Mouse (Mus musculus): ENCODE measurements around the gene Gngt2. TPM values are rescaled to one million over a fixed set of nuclear protein-coding genes. Genes with fewer than 3 reads are reported as not detected.

Gngt2 gene
- polyA plus RNA-seq, 1 experiment = 9.4 TPM

DNA sequence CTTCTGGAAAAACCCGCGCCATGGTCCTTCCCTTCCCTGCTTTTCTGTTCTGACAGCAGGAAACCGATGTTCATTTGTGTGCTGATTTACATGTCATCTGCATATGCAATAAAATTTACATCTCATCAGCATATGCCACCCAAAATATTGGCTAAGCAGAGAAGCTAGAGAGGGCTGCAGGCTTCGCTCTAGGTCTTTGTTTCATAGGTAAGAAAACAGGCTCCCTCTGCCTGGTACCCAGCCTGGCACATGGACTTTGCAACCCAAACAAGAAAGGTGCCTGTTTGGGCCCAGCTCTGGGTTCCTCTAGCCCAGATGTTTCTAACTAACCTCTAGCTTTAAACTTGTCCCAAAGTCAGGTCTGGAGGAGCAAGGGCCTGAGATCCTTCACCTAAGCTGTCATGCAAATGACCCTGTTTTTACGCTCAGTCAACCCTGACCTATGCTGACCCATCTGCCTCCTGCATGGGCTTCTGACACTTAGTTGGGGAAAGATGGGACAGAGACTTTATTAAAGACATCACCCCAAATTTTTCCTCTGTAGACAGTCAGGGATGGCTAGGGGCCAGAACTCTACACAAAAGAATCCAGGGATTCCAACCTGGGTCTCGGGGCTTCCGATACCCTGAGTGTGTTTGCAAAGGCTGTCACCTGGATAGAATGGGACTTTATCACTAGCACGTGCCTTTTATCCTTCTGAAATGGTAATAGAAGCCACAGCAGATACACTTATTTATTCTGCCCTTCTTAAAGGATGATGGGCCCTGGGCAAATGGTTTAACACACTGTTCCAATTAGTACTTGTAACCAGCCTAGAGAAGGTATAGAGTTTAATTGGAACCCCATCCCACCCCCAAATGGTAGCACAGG lies 2.2 kb downstream of the Gngt2 start:
- DNase-seq (ENCODE audit: extremely low spot score in 1 of 2, low spot score in 1 of 2) = no peak

DNA sequence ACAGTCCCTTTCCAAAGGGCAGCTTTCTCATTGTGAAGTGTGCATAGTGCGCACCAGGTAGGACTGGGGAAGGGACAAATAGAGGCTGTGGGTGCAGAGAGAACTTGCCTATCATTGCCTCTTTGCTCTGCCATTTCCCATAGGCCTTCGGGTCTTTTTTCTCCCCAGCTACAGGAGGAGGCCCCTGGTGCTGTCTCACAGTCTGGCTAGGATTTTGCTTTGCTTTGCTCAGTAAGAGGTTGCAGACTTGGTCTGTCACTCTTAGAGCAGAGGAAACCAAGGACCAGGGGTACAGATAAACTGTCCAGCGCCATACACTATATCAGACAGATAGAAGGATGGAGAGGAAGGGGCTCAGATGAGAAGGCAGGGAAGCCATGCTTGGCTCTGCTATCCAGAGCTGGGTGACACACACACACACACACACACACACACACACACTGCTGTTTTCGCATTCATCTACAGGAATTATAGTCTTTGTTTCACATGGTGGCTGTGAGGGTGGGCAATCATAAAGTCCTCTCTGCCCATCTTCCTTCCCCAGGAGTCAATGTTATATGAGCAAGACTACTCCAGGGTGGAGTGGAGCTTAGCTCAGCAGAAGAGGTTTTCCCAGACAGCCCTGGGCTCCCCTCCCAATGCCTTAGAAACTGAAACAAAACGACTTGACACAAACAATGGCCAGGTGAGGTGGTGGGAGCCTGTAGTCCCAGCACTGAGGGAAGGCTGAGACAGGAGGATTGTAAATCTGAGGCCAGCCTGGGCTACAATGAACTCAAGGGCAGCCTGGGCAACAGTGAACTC lies 3.9 kb downstream of the Gngt2 start:
- DNase-seq (ENCODE audit: extremely low spot score in 1 of 2, low spot score in 1 of 2) = no peak

- no peak for DNase-seq (ENCODE audit: extremely low spot score in 1 of 2, low spot score in 1 of 2)
Observed at GRCm38 (mm10) chr11:95841498-95841830, 4.4 kb downstream of the Gngt2 start.

- no peak for DNase-seq (ENCODE audit: extremely low spot score in 1 of 2, low spot score in 1 of 2)
Observed at GRCm38 (mm10) chr11:95842074-95842681, 5.2 kb downstream of the Gngt2 start, which contains the start of gene Abi3. Abi3 (minus strand) TSS chr11:95842476.

- no peak for DNase-seq (ENCODE audit: extremely low spot score in 1 of 2, low spot score in 1 of 2)
Observed at GRCm38 (mm10) chr11:95842953-95843352, 5.9 kb downstream of the Gngt2 start.

GRCm38 (mm10) chr11:95843421-95843950 lies 6.5 kb downstream of the Gngt2 start:
- no peak for DNase-seq (ENCODE audit: extremely low spot score in 1 of 2, low spot score in 1 of 2)

GRCm38 (mm10) chr11:95844935-95845334 lies 7.9 kb downstream of the Gngt2 start:
- DNase-seq (ENCODE audit: extremely low spot score in 1 of 2, low spot score in 1 of 2) = no peak

- DNase-seq (ENCODE audit: extremely low spot score in 1 of 2, low spot score in 1 of 2) = no peak
Observed at GRCm38 (mm10) chr11:95850898-95851297, 13.9 kb downstream of the Gngt2 start.

- peak in 1 of 2 experiments; percentile 58 for DNase-seq (ENCODE audit: extremely low spot score in 1 of 2, low spot score in 1 of 2)
Observed at GRCm38 (mm10) chr11:95853684-95854083, 16.7 kb downstream of the Gngt2 start.

- DNase-seq (ENCODE audit: extremely low spot score in 1 of 2, low spot score in 1 of 2) = no peak
Observed at GRCm38 (mm10) chr11:95857306-95857705, 20.3 kb downstream of the Gngt2 start.

GRCm38 (mm10) chr11:95857716-95858527 lies 20.9 kb downstream of the Gngt2 start:
- DNase-seq (ENCODE audit: extremely low spot score in 1 of 2, low spot score in 1 of 2) = peak; percentile 28 to 69

DNA sequence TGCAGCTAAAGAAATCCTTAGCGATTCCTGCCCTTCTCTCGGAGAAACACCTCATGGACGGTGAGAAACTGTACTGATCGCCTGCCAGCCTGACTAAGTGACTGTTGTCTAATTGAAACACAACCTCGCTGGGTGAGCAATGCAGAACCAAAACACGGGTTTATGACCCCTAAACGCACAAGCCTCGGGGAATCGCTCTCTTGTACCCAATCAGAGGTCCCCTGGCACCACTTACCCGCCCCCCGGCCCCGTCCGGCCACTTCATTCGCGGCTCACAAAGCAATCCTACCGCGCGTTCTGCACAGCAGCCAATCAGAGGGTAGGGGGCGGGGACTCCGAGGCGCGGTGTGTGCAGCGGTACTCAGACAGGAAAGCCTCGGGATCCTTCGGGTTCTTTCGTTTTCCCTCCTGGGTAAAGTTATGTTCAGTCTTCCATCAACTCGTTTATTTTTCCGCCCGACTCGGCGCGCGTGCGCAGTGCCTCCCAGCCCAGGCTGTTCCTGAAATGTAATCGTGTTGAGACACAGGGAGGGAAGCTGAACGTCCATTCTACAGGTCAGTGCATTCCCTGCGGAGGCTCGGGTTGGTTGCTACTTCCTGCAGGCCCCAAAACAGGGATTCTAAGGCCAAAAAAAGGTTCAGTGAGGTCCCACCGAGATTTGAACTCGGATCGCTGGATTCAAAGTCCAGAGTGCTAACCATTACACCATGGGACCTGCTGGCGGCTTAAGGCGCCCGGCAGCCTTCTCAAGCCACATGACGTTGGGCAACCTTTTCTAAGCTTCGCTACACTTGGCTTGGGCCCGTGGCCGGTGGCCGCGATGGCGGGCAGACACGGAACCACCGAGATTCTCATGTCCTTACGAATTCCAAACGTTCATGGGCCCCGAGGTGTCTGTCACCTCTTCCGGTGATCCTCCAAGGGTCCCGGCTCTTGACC lies 21.8 kb downstream of the Gngt2 start:
- DNase-seq (ENCODE audit: extremely low spot score in 1 of 2, low spot score in 1 of 2) = peak; percentile 96 to 99

- peak in 1 of 2 experiments; percentile 74 for DNase-seq (ENCODE audit: extremely low spot score in 1 of 2, low spot score in 1 of 2)
Observed at GRCm38 (mm10) chr11:95859468-95859855, 22.4 kb downstream of the Gngt2 start.

GRCm38 (mm10) chr11:95860071-95860490 lies 23.1 kb downstream of the Gngt2 start:
- no peak for DNase-seq (ENCODE audit: extremely low spot score in 1 of 2, low spot score in 1 of 2)

DNA sequence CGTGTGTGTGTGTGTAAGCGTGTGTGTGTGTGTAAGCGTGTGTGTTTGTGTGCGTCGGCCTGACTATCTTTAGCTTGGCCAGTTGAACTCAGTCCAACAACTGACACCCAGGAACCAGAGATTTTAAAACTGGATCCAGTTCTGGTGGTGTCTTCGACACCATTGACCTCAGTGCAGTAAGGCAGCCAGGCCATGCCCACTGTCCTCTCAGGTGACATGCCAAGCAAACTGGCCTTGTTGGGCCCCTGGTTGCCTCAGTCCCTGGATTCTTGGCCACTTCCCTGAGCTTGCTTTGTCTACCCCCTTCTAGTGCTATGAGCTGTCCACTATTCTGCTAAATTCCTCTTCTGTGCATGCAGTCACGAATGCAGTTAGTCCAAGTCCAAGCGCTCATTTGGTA lies 24.4 kb downstream of the Gngt2 start:
- DNase-seq (ENCODE audit: extremely low spot score in 1 of 2, low spot score in 1 of 2) = no peak

- no peak for DNase-seq (ENCODE audit: extremely low spot score in 1 of 2, low spot score in 1 of 2)
Observed at GRCm38 (mm10) chr11:95869442-95869841, 32.4 kb downstream of the Gngt2 start.

DNA sequence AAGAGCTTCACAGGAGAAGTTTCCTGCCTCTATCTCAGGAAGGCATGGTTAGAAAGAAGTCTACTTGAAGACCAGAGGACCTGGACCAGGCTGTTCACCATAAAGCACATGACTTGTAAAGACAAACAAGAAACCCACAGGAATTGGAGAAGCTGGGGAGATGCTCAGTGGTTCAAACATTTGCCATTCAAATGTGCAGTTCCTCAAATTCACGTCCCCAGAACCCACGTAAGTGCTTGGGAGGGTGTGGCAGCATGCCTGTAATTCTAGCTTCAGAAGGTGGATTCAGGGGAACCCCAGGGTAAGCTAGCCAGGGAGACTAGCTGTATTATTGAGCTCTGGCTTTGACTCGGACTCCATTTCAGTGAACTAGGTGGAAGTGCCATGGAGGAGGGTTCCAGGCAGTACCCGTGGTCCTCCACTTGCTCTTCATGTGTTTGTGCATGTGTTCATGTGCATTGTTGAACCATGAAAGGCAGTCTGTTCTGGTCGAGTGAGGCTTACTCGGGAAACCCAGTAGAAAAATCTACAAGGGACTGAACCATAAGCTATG lies 33.0 kb downstream of the Gngt2 start:
- DNase-seq (ENCODE audit: extremely low spot score in 1 of 2, low spot score in 1 of 2) = no peak

GRCm38 (mm10) chr11:95875804-95876203 lies 38.8 kb downstream of the Gngt2 start:
- no peak for DNase-seq (ENCODE audit: extremely low spot score in 1 of 2, low spot score in 1 of 2)

DNA sequence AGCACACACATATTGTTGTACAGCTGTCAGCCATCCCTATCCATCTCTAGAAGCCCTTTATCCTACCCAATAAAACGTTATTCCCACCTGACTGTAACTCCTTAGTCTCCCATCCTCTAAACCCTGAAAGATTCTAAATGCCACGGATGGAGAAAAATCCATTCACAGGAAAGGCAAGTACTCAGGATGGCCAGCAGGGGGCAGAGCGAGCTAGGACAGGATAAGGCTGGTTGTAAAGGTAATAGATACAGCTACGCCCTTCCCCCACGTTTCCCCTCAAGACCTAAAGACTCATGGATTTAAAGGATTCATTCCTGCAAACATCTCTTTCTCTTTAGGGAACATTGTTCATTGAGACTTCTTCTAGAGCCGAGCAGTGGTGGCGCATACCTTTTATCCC lies 39.3 kb downstream of the Gngt2 start:
- DNase-seq (ENCODE audit: extremely low spot score in 1 of 2, low spot score in 1 of 2) = peak in 1 of 2 experiments; percentile 65
